Mouse (Mus musculus): Measurements from ENCODE around the gene Sorcs2.
A peak's percentile ranks its signal among the peaks of the same experiment; 100 is the strongest.
"Not testable (repeated sequence)": the region's sequence is repeated elsewhere in the genome, so short reads cannot be mapped to it uniquely, and the experiment has no call there.

Gene Sorcs2

GRCm38 (mm10) chr5:36301166-36301565 lies 96.8 kb downstream of the Sorcs2 start:
- DNase-seq (ENCODE audit: low spot score), result no peak

- DNase-seq (ENCODE audit: low spot score), result no peak
Observed at GRCm38 (mm10) chr5:36298049-36298448, 99.9 kb downstream of the Sorcs2 start.

GRCm38 (mm10) chr5:36297246-36297645 lies 100.7 kb downstream of the Sorcs2 start:
- no peak for DNase-seq (ENCODE audit: low spot score)

GRCm38 (mm10) chr5:36293109-36293900 lies 104.6 kb downstream of the Sorcs2 start:
- DNase-seq (ENCODE audit: low spot score), result peak; percentile 70

GRCm38 (mm10) chr5:36292321-36292720 lies 105.6 kb downstream of the Sorcs2 start:
- no peak for DNase-seq (ENCODE audit: low spot score)

- DNase-seq (ENCODE audit: low spot score), result peak; percentile 47
Observed at GRCm38 (mm10) chr5:36291191-36291590, 106.7 kb downstream of the Sorcs2 start.

- no peak for DNase-seq (ENCODE audit: low spot score)
Observed at GRCm38 (mm10) chr5:36285405-36285804, 112.5 kb downstream of the Sorcs2 start.

GRCm38 (mm10) chr5:36279896-36280295 lies 118.0 kb downstream of the Sorcs2 start:
- DNase-seq (ENCODE audit: low spot score), result no peak

GRCm38 (mm10) chr5:36274684-36275394 lies 123.1 kb downstream of the Sorcs2 start:
- no peak for DNase-seq (ENCODE audit: low spot score)

GRCm38 (mm10) chr5:36267194-36267769 lies 130.7 kb downstream of the Sorcs2 start:
- DNase-seq (ENCODE audit: low spot score), result peak; percentile 37

GRCm38 (mm10) chr5:36260862-36261261 lies 137.1 kb downstream of the Sorcs2 start:
- DNase-seq (ENCODE audit: low spot score), result no peak

GRCm38 (mm10) chr5:36259691-36260124 lies 138.2 kb downstream of the Sorcs2 start:
- no peak for DNase-seq (ENCODE audit: low spot score)

GRCm38 (mm10) chr5:36258387-36259181 lies 139.4 kb downstream of the Sorcs2 start:
- DNase-seq (ENCODE audit: low spot score), result no peak

GRCm38 (mm10) chr5:36257008-36257407 lies 140.9 kb downstream of the Sorcs2 start:
- no peak for DNase-seq (ENCODE audit: low spot score)

- DNase-seq (ENCODE audit: low spot score), result no peak
Observed at GRCm38 (mm10) chr5:36254642-36255516, 143.1 kb downstream of the Sorcs2 start.

- peak; percentile 6 for DNase-seq (ENCODE audit: low spot score)
Observed at GRCm38 (mm10) chr5:36252746-36253504, 145.0 kb downstream of the Sorcs2 start.

- DNase-seq (ENCODE audit: low spot score), result peak; percentile 9
Observed at GRCm38 (mm10) chr5:36248022-36248421, 149.9 kb downstream of the Sorcs2 start.

GRCm38 (mm10) chr5:36237526-36237925 lies 160.4 kb downstream of the Sorcs2 start:
- DNase-seq (ENCODE audit: low spot score), result not testable (repeated sequence)

- no peak for DNase-seq (ENCODE audit: low spot score)
Observed at GRCm38 (mm10) chr5:36230301-36230780, 167.6 kb downstream of the Sorcs2 start.
